Mouse (Mus musculus): Measurements from ENCODE around the gene Rusc2. TPM values are rescaled to one million over a fixed set of nuclear protein-coding genes. Genes with fewer than 3 reads are reported as not detected.

Rusc2 gene
- total RNA-seq, 2 experiments from 2014 or later = 37.2 to 50.1 TPM

- DNase-seq = no peak
These were observed 34.3 kb downstream of the Rusc2 start for GRCm38 (mm10) chr4:43416071-43416490.

GRCm38 (mm10) chr4:43417269-43418062 lies 35.7 kb downstream of the Rusc2 start:
- no peak for DNase-seq

- DNase-seq = no peak
These were observed 36.7 kb downstream of the Rusc2 start for GRCm38 (mm10) chr4:43418450-43418849.

GRCm38 (mm10) chr4:43418973-43419656 lies 37.3 kb downstream of the Rusc2 start:
- peak; percentile 63 to 74 for DNase-seq

GRCm38 (mm10) chr4:43419801-43420281 lies 38.1 kb downstream of the Rusc2 start:
- DNase-seq = no peak

GRCm38 (mm10) chr4:43420305-43420704 lies 38.5 kb downstream of the Rusc2 start:
- DNase-seq = peak; percentile 81 to 82

- no peak for DNase-seq
These were observed 40.0 kb downstream of the Rusc2 start for GRCm38 (mm10) chr4:43421632-43422240.

- DNase-seq = no peak
These were observed 41.6 kb downstream of the Rusc2 start for GRCm38 (mm10) chr4:43423267-43423934.

GRCm38 (mm10) chr4:43424072-43424471 lies 42.3 kb downstream of the Rusc2 start:
- no peak for DNase-seq

- DNase-seq = no peak
These were observed 43.4 kb downstream of the Rusc2 start for GRCm38 (mm10) chr4:43425197-43425596.

- no peak for DNase-seq
These were observed 44.0 kb downstream of the Rusc2 start for GRCm38 (mm10) chr4:43425648-43426380.

GRCm38 (mm10) chr4:43426487-43426886 lies 44.7 kb downstream of the Rusc2 start:
- no peak for DNase-seq

- no peak for DNase-seq
These were observed 45.9 kb downstream of the Rusc2 start for GRCm38 (mm10) chr4:43427501-43428179.

- DNase-seq = no peak
These were observed 46.5 kb downstream of the Rusc2 start for GRCm38 (mm10) chr4:43428180-43428861.

- DNase-seq = no peak
These were observed 47.2 kb downstream of the Rusc2 start, which contains the start of gene Fam166b for GRCm38 (mm10) chr4:43428946-43429345. Gene Fam166b, minus strand, starts transcription at chr4:43429134.

- DNase-seq = peak; percentile 82 to 90
These were observed 49.9 kb downstream of the Rusc2 start for GRCm38 (mm10) chr4:43431690-43432089.

GRCm38 (mm10) chr4:43432832-43433231 lies 51.1 kb downstream of the Rusc2 start:
- no peak for DNase-seq

- no peak for DNase-seq
These were observed 59.9 kb downstream of the Rusc2 start, which contains the start of gene Tesk1 for GRCm38 (mm10) chr4:43441639-43442038. Gene Tesk1, plus strand, starts transcription at chr4:43441939.

- peak; percentile 99 to 100 for DNase-seq
These were observed 60.3 kb downstream of the Rusc2 start for GRCm38 (mm10) chr4:43442044-43442443.
